Mouse (Mus musculus): ENCODE results near the gene Kcnip4.

DNA sequence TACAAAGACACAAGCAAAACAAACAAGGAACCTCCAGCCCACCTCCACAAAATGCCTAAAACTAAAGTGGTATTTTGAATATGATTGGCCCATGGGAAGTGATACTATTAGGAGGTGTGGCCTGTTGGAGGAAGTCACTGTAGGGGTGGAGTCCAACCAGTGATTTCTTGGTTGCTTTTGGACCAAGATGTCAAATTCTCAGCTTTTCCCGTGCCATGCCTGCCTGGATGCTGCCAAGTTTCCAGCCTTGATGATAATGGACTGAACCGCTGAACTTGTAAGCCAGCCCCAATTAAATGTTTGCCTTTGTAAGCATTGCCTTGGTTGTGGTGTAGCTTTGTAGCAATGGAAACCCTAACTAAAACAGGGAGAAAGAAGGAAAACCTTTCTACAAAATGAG, 232.3 kb downstream of the Kcnip4 start:
- TF ChIP-seq CHD2 (IDR thresholded peaks at IDR 0.05; ENCODE audit: low read depth, low read length) (no peak), HCFC1 (IDR thresholded peaks at IDR 0.05; ENCODE audit: borderline replicate concordance, insufficient read depth, low read length) (no peak)

Measured in ES-E14 (cell line).